Mouse (Mus musculus): Measurements from ENCODE around the gene Olfr1281.
"Not testable (repeated sequence)": the region's sequence is repeated elsewhere in the genome, so short reads cannot be mapped to it uniquely, and the experiment has no call there.

Olfr1281 gene

DNA sequence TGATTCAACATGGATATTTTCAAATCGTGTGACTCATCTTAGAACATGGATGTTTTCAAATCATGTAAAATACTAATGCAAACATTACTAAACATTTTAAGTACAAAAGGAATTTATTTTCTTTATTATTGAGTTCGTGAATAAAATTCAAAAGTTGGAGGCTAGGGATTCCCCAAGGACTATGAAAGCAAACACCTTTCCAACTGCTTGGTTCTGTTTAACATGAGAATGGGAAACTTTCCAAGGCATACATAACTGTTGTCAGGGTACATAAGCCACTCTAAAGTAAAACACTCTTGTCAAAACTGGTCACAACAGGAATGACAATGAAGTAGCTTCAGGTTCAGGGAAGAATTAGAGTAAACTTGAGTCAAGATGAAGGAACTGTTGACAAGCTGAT is at the start of gene Olfr1281:
Gene Olfr1281, plus strand, starts transcription at position 301 of the 400 bp plus-strand sequence.
- no peak for DNase-seq (ENCODE audit: extremely low spot score, low spot score)

DNA sequence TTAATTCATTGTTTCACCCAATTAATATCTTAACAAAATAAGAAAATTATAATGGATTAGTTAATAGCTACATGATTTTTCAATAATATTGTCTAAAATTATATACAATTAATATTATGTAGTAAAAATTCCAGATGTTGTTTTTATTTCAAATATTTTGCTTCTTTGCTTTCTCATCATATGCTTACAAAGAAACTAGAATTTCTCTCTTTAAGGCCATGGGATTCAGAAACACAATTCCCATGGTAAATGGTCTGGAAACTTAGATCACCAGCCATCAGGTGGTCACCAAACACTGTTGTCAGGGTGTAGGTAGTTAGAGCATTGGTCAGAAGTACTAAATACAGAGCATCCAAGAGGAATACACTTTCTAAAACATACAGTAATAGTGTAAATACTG is 36.5 kb upstream of the Olfr1281 start, which contains the start of gene Olfr1278:
Gene Olfr1278, plus strand, starts transcription at position 301 of the 400 bp plus-strand sequence.
- no peak for DNase-seq (ENCODE audit: extremely low spot score, low spot score)

DNA sequence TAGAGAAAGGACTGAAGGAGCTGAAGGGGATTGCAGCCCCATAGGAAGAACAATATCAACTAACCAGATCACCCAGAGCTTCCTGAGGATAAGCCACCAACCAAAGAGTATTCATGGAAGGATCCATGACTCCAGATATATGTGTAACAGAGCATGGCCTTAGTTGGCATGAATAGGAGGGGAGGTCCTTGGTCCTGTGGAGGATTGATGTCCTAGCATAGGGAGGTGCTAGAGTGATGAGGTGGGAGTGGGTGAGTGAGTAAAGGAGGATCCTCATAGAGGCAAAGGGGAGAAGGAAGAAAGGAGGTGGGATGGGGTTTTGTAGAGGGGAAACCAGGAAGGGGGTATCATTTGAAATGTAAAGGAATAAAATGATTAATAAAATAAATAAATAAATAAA is 27.8 kb upstream of the Olfr1281 start:
- DNase-seq (ENCODE audit: extremely low spot score, low spot score) = no peak

DNA sequence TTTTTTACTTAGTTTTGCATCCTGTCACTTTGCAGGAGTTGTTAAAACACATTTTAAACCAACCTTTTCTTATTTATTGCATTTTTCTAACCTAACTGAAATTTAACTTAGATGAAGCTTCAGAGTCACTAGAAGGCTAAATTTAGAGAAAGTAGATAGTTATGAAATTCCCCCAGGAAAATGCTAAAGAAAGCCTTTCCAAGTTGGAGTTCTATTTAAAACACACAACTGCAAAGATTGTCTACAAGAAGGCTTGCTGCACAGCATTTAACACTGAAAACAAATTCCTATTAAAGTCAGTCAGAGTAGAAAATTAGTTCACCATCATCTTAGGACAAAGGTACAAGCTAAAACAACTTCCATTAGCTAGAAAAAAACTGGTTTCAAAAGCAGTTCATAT is 25.9 kb upstream of the Olfr1281 start, which contains the start of gene Olfr1279:
Gene Olfr1279, plus strand, starts transcription at position 262 of the 400 bp plus-strand sequence.
- DNase-seq (ENCODE audit: extremely low spot score, low spot score) = no peak

DNA sequence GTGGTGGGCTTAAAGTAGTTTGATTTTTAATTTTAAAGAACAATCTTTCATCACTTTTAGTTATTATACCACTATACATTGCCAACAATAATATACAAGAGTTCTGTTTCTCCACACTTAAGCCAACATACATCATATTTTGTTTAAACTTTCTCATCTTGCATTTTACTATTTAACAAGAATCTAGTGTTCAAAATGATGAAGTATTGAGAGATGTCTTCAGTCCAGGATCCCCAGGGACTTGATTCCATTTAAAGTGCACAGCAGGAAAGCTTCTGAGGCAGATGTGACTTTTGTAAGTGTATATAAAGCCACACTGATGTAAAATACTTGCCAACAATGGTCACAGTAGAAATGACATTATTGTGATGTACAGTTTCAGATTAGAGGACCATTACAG is 12.6 kb upstream of the Olfr1281 start, which contains the start of gene Olfr1280:
Gene Olfr1280, plus strand, starts transcription at position 301 of the 400 bp plus-strand sequence.
- DNase-seq (ENCODE audit: extremely low spot score, low spot score) = no peak

DNA sequence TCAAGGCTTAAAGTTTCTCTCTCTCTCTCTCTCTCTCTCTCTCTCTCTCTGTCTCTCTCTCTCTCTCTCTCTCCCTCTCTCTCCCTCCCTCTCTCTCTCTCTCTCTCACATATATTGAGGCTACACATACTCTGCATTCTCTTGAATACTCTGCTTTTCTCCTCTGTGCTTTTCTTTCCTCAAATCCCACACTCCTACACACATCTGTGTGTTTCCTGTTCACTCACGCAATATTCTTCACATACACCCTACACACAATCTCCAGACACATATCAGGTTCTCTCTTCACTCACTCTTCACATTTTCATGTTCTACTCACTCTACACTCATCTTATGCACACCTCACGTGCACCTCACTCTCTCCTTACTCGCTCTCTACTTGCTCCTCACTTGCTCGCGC is 7.4 kb downstream of the Olfr1281 start:
- not testable (repeated sequence) for DNase-seq (ENCODE audit: extremely low spot score, low spot score)

DNA sequence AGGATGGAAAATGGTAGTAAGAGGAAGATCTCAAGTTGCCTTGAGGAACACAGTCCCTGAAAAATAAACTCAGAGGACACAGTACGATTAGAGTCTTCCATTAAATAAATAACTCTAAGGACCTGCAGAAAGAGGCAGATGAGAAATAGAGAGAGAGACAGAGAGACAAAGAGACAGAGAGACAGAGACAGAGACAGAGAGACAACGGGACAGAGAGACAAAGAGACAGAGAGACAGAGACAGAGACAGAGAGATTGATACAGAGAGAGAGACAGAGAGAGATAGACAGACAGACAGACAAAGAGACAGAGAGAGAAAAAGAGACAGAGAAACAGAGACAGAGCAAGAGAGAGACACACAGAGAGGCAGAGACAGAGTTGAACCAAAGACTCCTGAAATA is 9.7 kb downstream of the Olfr1281 start, which contains the start of gene Olfr1282:
Gene Olfr1282, minus strand, starts transcription at position 101 of the 400 bp plus-strand sequence.
- no peak for DNase-seq (ENCODE audit: extremely low spot score, low spot score)

DNA sequence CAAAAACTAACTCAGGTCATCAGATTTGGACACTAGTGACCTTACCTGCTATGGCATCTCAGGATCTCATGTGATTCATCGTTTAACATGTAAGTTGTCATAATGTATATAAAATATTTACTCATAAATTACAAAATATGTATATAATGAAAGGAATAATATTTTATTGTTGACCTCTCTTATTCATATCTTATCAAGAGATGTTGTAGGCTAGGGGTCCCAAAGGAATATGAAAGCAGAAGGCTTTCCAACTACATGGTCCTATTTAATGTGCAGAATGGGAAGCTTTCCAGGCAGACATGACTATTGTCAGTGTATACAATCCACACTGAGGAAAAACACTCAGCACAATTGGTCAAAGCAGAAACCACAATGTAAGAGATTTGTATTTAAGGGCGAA is 40.2 kb downstream of the Olfr1281 start, which contains the start of gene Olfr1283:
Gene Olfr1283, plus strand, starts transcription at position 301 of the 400 bp plus-strand sequence.
- DNase-seq (ENCODE audit: extremely low spot score, low spot score) = no peak

DNA sequence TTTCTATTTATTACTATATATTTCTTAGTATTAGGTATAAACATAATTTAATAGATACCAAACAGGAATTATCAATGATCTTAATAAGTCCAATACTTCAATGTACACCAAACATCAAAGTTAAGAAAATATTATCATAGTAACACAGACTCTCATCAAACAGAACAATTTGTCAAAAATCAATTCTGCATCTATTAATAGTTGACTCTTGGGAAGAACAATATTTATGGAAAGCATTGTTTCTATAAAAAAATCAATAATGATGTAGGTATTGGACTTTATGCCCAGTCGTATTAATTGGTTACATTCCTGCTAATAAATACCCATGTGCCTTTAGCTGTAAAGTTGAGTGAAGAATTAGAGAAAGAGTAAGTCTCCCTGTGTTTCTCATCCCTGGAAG is 48.9 kb downstream of the Olfr1281 start, which contains the start of gene Olfr1284:
Gene Olfr1284, plus strand, starts transcription at position 301 of the 400 bp plus-strand sequence.
- no peak for DNase-seq (ENCODE audit: extremely low spot score, low spot score)

Data from neural tube, embryonic 10.5 days (tissue).